Mouse (Mus musculus) right cerebral cortex, postnatal 36 days (tissue): ENCODE results near the gene Nisch.

Experiments
- DNase-seq, 2 experiments: peaks; one replicate each; pipeline ENCODE4 v3.0.0; 2022; ENCODE audit warnings: low spot score in 2 of 2, mixed read lengths in 1 of 2

The Nisch gene

GRCm38 (mm10) chr14:31191936-31192335 is 24.8 kb downstream of the Nisch start:
- DNase-seq, result no peak

GRCm38 (mm10) chr14:31189348-31189747 is 27.4 kb downstream of the Nisch start:
- no peak for DNase-seq

GRCm38 (mm10) chr14:31188771-31189181 is 28.0 kb downstream of the Nisch start:
- no peak for DNase-seq

- no peak for DNase-seq
Observed at GRCm38 (mm10) chr14:31186656-31187055, 30.1 kb downstream of the Nisch start.

GRCm38 (mm10) chr14:31184195-31184594 is 32.6 kb downstream of the Nisch start:
- no peak for DNase-seq

GRCm38 (mm10) chr14:31183541-31183940 is 33.2 kb downstream of the Nisch start:
- DNase-seq, result no peak

GRCm38 (mm10) chr14:31182786-31183290 is 33.9 kb downstream of the Nisch start:
- no peak for DNase-seq

GRCm38 (mm10) chr14:31181512-31181911 is 35.2 kb downstream of the Nisch start:
- DNase-seq, result no peak

- DNase-seq, result no peak
Observed at GRCm38 (mm10) chr14:31179677-31180365, 36.9 kb downstream of the Nisch start.

GRCm38 (mm10) chr14:31177715-31178114 is 39.0 kb downstream of the Nisch start:
- DNase-seq, result no peak

GRCm38 (mm10) chr14:31177287-31177686 is 39.5 kb downstream of the Nisch start:
- no peak for DNase-seq

- no peak for DNase-seq
Observed at GRCm38 (mm10) chr14:31173537-31173936, 43.2 kb downstream of the Nisch start.

GRCm38 (mm10) chr14:31172781-31173455 is 43.8 kb downstream of the Nisch start:
- DNase-seq, result no peak

- DNase-seq, result no peak
Observed at GRCm38 (mm10) chr14:31171821-31172220, 44.9 kb downstream of the Nisch start.

GRCm38 (mm10) chr14:31171386-31171785 is 45.4 kb downstream of the Nisch start:
- no peak for DNase-seq

GRCm38 (mm10) chr14:31170963-31171362 is 45.8 kb downstream of the Nisch start:
- DNase-seq, result no peak

GRCm38 (mm10) chr14:31169508-31169907 is 47.2 kb downstream of the Nisch start:
- DNase-seq, result no peak

GRCm38 (mm10) chr14:31168425-31168824 is 48.3 kb downstream of the Nisch start, which contains the start of gene Stab1:
Gene Stab1, minus strand, starts transcription at chr14:31168641.
- no peak for DNase-seq

GRCm38 (mm10) chr14:31166827-31167226 is 49.9 kb downstream of the Nisch start:
- DNase-seq, result no peak

- no peak for DNase-seq
Observed at GRCm38 (mm10) chr14:31165991-31166630, 50.6 kb downstream of the Nisch start.

- DNase-seq, result no peak
Observed at GRCm38 (mm10) chr14:31165458-31165857, 51.3 kb downstream of the Nisch start.

GRCm38 (mm10) chr14:31165010-31165409 is 51.7 kb downstream of the Nisch start:
- DNase-seq, result no peak

GRCm38 (mm10) chr14:31164067-31164466 is 52.7 kb downstream of the Nisch start:
- DNase-seq, result no peak
